Mouse (Mus musculus) embryonic facial prominence, embryonic 12.5 days (tissue): ENCODE results near the gene Tsc22d4. TPM values are rescaled to one million over a fixed set of nuclear protein-coding genes. Genes with fewer than 3 reads are reported as not detected.

Experiments
- ATAC-seq: fragments of 200-750 bp; cut with Nextera tagmentation; 2 replicates; pipeline ENCODE4 v1.8.0; 2017; ENCODE audit not compliant: insufficient number of reproducible peaks, insufficient read depth, low FRiP score, low TSS enrichment
- H3K27ac ChIP-seq: fragments of 300-500 bp; sonication (generic); 2 replicates; pipeline ENCODE4 v1.5.1; 2016; ENCODE audit warnings: mild to moderate bottlenecking
- H3K27me3 ChIP-seq: fragments of 300-500 bp; sonication (generic); 2 replicates; pipeline ENCODE4 v1.6.1; 2016; ENCODE audit warnings: mild to moderate bottlenecking, moderate library complexity
- H3K36me3 ChIP-seq: fragments of 300-500 bp; sonication (generic); 2 replicates; pipeline ENCODE4 v1.6.1; 2016; ENCODE audit warnings: mild to moderate bottlenecking
- H3K4me1 ChIP-seq: fragments of 300-500 bp; sonication (generic); 2 replicates; pipeline ENCODE4 v1.6.1; 2016
- H3K4me2 ChIP-seq: fragments of 300-500 bp; sonication (generic); replicated peaks from 2 replicates; pipeline ENCODE4 v1.6.1; 2016; ENCODE audit warnings: mild to moderate bottlenecking, moderate library complexity
- H3K4me3 ChIP-seq: fragments of 300-500 bp; sonication (generic); 2 replicates; pipeline ENCODE4 v1.5.1; 2016; ENCODE audit warnings: mild to moderate bottlenecking
- H3K9ac ChIP-seq: fragments of 300-500 bp; sonication (generic); 2 replicates; pipeline ENCODE4 v1.6.1; 2016; ENCODE audit warnings: mild to moderate bottlenecking, moderate library complexity
- H3K9me3 ChIP-seq: fragments of 300-500 bp; sonication (generic); 2 replicates; pipeline ENCODE4 v1.6.1; 2016; ENCODE audit warnings: mild to moderate bottlenecking, moderate library complexity
- WGBS: fragments of 180-500 bp; shearing (Covaris S2); methylation state at CpG from one replicate; pipeline ENCODE4 v1.1.7; 2016; 5-methylcytosine and 5-hydroxymethylcytosine counted together
- polyA plus RNA-seq: library from polyadenylated mRNA; unstranded; fragments of >200 nt; fragmentation: Nextera tagmentation; extraction: Ambion mirVana; gene quantifications from 2 replicates; pipeline ENCODE4 v1.2.1, GENCODE M21; 2016

Gene Tsc22d4
- polyA plus RNA-seq, 1 experiment from 2014 or later, result 133 TPM

GRCm38 (mm10) chr5:137786109-137786942, 40.8 kb downstream of the Tsc22d4 start:
- peak overlapping the region; percentile 93 for H3K9ac ChIP-seq
- H3K27ac ChIP-seq, result peak overlapping the region; percentile 98

DNA sequence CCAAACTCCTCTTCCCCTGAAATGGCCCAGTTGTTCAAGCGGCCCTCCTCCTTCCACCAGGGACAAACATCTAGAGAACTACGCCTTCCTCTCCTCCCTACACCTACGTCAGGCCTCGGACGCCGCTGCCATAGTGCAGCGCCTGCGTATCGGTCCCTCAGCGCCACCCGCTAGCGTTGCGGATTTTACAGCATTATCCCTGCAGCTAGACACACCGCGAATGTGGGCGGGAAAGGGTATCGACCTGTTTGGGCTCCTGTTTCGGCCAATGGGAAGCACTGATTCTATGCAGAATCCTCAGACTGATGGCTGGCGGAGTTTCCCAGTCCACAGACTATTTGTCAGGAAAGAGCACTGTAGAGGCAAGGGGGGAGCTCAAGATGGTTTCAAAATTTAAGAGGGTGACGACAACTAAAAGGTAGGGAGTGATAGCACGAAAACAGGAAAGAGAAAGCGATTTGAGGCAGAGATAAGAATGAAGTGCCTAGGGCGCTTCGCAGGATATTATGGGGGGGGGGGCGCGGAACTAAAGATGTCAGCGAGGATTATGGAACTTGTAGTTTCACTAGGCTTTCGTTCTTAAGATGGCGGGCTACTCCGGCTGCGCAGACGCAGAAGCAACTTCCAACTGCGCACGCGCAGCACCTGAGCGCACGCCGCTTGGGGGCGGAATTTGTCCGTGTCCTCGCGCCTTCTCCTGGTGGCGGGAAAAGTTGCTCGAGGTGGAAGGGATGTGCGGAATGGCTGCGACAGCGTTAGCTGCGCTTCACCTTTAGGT, 41.8 kb downstream of the Tsc22d4 start, which contains the start of the genes Mepce and Zcwpw1:
Gene Mepce (minus strand): TSS at position 505 of the 778 bp plus-strand sequence.
Gene Zcwpw1 (plus strand): TSS at position 648 of the 778 bp plus-strand sequence.
- Histone ChIP-seq H3K9ac (peak within 1 kb of the TSS; percentile 93), H3K4me2 (peak within 1 kb of the TSS; percentile 93), H3K4me1 (peaks cover 27% of the 10 kb centered on the region), H3K36me3 (peaks cover 26% of the 10 kb centered on the region), H3K4me3 (peak within 1 kb of the TSS; percentile 68), H3K27me3 (no peaks in the 10 kb centered on the region), H3K27ac (peak within 1 kb of the TSS; percentile 98), H3K9me3 (no peaks in the 10 kb centered on the region)
- WGBS, result under 1% methylated on average over 48 of the region's 48 CpGs
- ATAC-seq, result peak; percentile 48

More at GRCm38 (mm10) chr5:137786109-137786942, 40.8 kb downstream of the Tsc22d4 start:
- Histone ChIP-seq H3K4me3 (peak overlapping the region; percentile 68), H3K9me3 (no peaks in the 10 kb centered on the region), H3K27me3 (no peaks in the 10 kb centered on the region), H3K4me1 (peaks cover 27% of the 10 kb centered on the region), H3K4me2 (peak overlapping the region; percentile 93), H3K36me3 (peaks cover 37% of the 10 kb centered on the region)
- ATAC-seq, result peak; percentile 82
- WGBS, result under 1% methylated on average over 76 of the region's 79 CpGs

DNA sequence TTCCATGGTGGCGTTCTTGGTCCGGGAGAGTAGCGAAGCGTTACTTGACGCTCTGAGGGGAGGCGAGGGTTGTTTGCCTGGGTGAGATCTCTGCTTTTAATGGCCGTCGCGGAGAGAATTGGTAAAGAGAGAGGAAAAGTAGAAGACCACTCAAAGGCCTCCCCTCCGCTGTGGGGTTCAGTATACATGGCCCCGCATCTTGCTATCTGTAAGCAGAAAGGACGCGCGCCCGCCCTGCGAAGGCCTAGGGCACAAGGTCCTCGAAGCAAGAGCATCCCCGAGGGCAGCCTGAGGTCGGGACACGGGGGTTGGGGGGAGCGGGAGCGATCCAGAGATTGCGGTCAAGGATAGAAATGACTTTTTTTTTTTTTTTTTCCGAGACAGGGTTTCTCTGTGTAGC, 42.6 kb downstream of the Tsc22d4 start:
- Histone ChIP-seq H3K27me3 (no peaks in the 10 kb centered on the region), H3K4me3 (peak overlapping the region; percentile 68), H3K4me2 (peak overlapping the region; percentile 93), H3K36me3 (peaks cover 18% of the 10 kb centered on the region), H3K27ac (no peak overlapping the region), H3K4me1 (peaks cover 22% of the 10 kb centered on the region), H3K9ac (no peak overlapping the region), H3K9me3 (no peaks in the 10 kb centered on the region)
- WGBS, result 72% methylated on average over 24 of the region's 24 CpGs
- no peak for ATAC-seq

DNA sequence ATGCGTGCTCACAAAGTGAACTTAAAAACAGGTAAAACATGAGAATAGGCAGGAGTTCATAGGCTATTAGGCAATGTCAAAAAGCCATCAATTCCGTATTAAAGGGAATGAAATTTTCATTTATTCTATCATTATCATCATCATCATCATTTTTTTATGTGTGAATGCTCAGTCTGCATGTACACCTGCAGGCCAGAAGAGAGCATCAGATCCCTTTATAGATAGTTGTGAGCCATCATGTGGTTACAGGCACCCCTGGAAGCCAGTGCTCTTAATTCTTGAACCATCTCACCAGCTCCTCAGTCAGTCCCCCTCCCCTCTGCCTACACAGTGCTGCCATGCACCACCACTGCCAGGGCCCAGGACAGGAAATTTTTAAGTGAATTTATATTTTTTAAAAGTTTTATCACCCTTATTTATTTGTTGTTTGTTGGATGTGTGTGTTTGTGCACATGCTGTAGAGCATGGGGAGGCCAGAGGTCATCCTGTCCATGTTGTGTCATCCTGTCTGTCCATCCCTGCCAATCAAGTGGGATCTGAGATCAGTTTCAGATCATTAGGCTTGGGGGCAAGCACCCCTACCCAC, 43.5 kb downstream of the Tsc22d4 start:
- H3K27ac ChIP-seq, result no peak overlapping the region
- 94% methylated on average over 2 of the region's 2 CpGs for WGBS

GRCm38 (mm10) chr5:137791553-137791952, 46.0 kb downstream of the Tsc22d4 start:
- no peak overlapping the region for H3K4me2 ChIP-seq
- no peaks in the 10 kb centered on the region for H3K36me3 ChIP-seq
- H3K9ac ChIP-seq, result no peak overlapping the region
- H3K27me3 ChIP-seq, result no peaks in the 10 kb centered on the region
- ATAC-seq, result no peak
- H3K4me3 ChIP-seq, result no peak overlapping the region
- no peaks in the 10 kb centered on the region for H3K9me3 ChIP-seq
- H3K4me1 ChIP-seq, result no peaks in the 10 kb centered on the region
- H3K27ac ChIP-seq, result no peak overlapping the region

More for the DNA sequence above, 43.5 kb downstream of the Tsc22d4 start:
- no peak overlapping the region for H3K4me3 ChIP-seq
- ATAC-seq, result no peak
- peaks cover 13% of the 10 kb centered on the region for H3K4me1 ChIP-seq
- no peaks in the 10 kb centered on the region for H3K9me3 ChIP-seq
- no peaks in the 10 kb centered on the region for H3K27me3 ChIP-seq
- H3K36me3 ChIP-seq, result peaks cover 11% of the 10 kb centered on the region; the same call in 1 of the 2 replicates
- H3K9ac ChIP-seq, result no peak overlapping the region
- H3K4me2 ChIP-seq, result no peak overlapping the region

DNA sequence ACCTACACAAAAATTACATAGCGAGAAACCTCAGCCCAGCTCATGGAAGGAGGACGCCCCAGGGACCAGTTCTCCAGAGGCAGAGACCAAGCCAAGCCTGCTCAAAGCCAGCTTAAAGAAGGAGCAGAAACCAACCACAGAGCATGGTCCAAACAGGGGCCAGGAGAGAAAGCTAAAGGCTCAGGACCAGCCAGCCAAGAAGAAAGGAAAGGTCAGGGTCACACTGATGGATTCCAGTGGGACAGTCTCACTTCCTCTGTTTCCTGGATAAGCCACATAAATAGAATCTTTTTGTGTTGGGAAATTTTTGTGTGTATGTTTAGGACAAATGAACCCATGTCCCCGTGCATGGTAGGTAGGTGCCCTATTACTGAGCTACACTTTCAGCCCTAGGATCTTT, 51.1 kb downstream of the Tsc22d4 start:
- no peak overlapping the region for H3K4me3 ChIP-seq
- ATAC-seq, result no peak
- no peaks in the 10 kb centered on the region for H3K36me3 ChIP-seq
- H3K4me1 ChIP-seq, result no peaks in the 10 kb centered on the region
- H3K9me3 ChIP-seq, result no peaks in the 10 kb centered on the region
- no peak overlapping the region for H3K4me2 ChIP-seq
- H3K9ac ChIP-seq, result no peak overlapping the region
- WGBS, result 71% methylated on average over 3 of the region's 3 CpGs
- no peak overlapping the region for H3K27ac ChIP-seq
- H3K27me3 ChIP-seq, result no peaks in the 10 kb centered on the region

- H3K27ac ChIP-seq, result no peak overlapping the region
- no peaks in the 10 kb centered on the region for H3K4me1 ChIP-seq
- no peaks in the 10 kb centered on the region for H3K9me3 ChIP-seq
- no peak overlapping the region for H3K9ac ChIP-seq
- WGBS, result 79% methylated on average over 3 of the region's 3 CpGs
- no peak for ATAC-seq
- H3K27me3 ChIP-seq, result no peaks in the 10 kb centered on the region
- H3K36me3 ChIP-seq, result no peaks in the 10 kb centered on the region
- no peak overlapping the region for H3K4me2 ChIP-seq
- H3K4me3 ChIP-seq, result no peak overlapping the region
Observed at GRCm38 (mm10) chr5:137800917-137801316, 55.4 kb downstream of the Tsc22d4 start.

DNA sequence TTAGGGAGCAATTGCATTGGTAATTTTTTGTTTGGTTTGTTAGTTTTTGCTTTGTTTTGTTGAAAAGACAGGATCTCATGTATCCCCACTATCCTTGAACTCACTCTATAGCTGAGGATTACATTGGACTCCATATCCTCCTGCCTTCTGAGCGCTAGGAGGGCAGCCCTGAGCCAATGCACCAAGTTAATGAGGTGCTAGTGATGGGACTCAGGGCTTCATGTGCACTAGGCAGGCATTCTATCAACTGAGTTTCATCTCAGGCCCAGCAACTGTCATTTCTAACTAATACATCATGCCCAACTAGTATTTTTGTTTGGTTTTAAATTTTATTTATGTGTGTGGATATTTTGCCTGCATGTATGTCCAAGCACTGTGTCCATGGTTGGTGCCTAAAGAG, 60.6 kb downstream of the Tsc22d4 start:
- WGBS, result 78% methylated on average over 1 of the region's 1 CpGs
- H3K9ac ChIP-seq, result no peak overlapping the region
- no peaks in the 10 kb centered on the region for H3K9me3 ChIP-seq
- H3K4me3 ChIP-seq, result no peak overlapping the region
- H3K27me3 ChIP-seq, result no peaks in the 10 kb centered on the region
- no peak for ATAC-seq
- no peak overlapping the region for H3K4me2 ChIP-seq
- H3K27ac ChIP-seq, result no peak overlapping the region
- no peaks in the 10 kb centered on the region for H3K36me3 ChIP-seq
- H3K4me1 ChIP-seq, result no peaks in the 10 kb centered on the region

DNA sequence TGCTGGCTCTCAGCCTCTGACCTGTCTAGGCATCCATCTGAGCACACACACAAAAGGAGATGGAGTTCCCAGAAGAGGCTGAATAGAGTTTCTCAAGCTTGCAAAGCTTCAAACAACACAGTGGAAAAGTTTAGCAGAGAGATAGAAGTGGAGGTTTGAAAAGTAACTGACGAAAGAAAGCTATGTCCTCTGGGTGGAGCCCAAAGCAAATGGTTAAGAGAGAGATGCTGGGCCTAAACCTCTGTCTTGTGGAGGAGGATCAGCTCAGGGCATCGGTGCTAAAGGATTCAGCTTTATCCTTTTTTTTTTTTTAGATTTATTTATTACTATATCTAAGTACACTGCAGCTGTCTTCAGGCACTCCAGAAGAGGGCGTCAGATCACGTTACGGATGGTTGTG, 62.8 kb downstream of the Tsc22d4 start:
- 90% methylated on average over 5 of the region's 5 CpGs for WGBS
- Histone ChIP-seq H3K4me3 (no peak overlapping the region), H3K27ac (no peak overlapping the region), H3K27me3 (no peaks in the 10 kb centered on the region), H3K4me2 (no peak overlapping the region), H3K4me1 (no peaks in the 10 kb centered on the region), H3K9me3 (no peaks in the 10 kb centered on the region), H3K9ac (no peak overlapping the region), H3K36me3 (no peaks in the 10 kb centered on the region)
- no peak for ATAC-seq

DNA sequence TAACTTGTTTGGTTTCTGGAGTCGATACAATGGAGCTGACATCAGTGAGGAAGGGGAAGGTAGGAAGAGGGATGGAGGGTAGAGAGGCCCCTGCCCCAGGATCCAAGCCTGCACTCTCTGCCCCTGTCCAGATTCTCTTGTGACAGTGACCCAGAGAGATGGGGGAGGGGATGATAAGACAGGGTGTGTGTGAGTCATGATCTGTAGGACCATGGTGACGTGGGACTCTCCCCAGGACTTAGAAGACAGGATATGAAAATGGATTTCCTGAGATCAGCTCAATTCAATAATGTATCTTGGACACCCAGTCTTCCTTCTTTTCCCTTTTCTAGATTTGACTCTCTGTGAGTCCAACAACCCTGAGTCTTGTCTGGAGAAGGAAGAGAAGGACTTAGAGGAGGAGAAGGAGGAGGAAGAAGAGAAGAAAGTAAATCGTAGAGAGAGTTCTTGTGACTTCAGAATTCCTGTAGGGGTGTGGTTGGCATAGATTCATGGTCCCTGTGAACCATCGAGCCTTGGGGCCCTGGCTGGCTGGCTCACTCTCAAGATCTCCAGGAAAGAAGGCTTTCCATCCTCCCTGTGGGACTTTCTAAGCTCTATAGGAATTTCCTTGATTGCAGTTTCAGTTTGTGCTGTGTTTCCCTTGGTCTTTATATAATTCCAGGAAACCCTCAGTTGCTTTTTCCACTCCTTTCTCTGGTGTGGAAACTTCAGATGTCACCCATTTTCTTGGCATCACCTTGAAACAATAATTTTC, 72.1 kb downstream of the Tsc22d4 start:
- no peak overlapping the region for H3K9ac ChIP-seq
- no peak overlapping the region for H3K27ac ChIP-seq
- no peaks in the 10 kb centered on the region for H3K27me3 ChIP-seq
- H3K4me2 ChIP-seq, result no peak overlapping the region
- no peaks in the 10 kb centered on the region for H3K9me3 ChIP-seq
- H3K4me3 ChIP-seq, result no peak overlapping the region
- no peak for ATAC-seq
- H3K36me3 ChIP-seq, result no peaks in the 10 kb centered on the region
- no peaks in the 10 kb centered on the region for H3K4me1 ChIP-seq
- WGBS, result 66% methylated on average over 4 of the region's 4 CpGs
